Mouse (Mus musculus) liver, embryonic 11.5 days (tissue): ENCODE measurements at regions not wholly inside any gene's neighbourhood (a gene's known extent, or its start where the extent isn't known, plus 50 kb on each side); places are given as distances from the start of the nearest gene placed in this dataset.

Source experiments
- ATAC-seq: fragments of 200-750 bp; cut with Nextera tagmentation; replicated peaks from 2 replicates; pipeline ENCODE4 v1.8.0; 2017; ENCODE audit warnings: moderate number of reproducible peaks, mild to moderate bottlenecking, moderate TSS enrichment, moderate library complexity; ENCODE audit not compliant: low FRiP score
- DNase-seq: peaks from one replicate; pipeline ENCODE4 v3.0.0-alpha.2; 2017; ENCODE audit warnings: low spot score
- H3K27ac ChIP-seq: fragments of 300-500 bp; sonication (generic); 2 replicates; pipeline ENCODE4 v1.5.1; 2014; ENCODE audit warnings: mild to moderate bottlenecking, low read depth, low read length, control low read depth
- H3K27me3 ChIP-seq: fragments of 300-500 bp; sonication (generic); replicated peaks from 2 replicates; pipeline ENCODE4 v1.6.1; 2014; ENCODE audit warnings: low read length, mixed read lengths; ENCODE audit not compliant: control insufficient read depth, insufficient read depth
- H3K36me3 ChIP-seq: fragments of 300-500 bp; sonication (generic); 2 replicates; pipeline ENCODE4 v1.6.1; 2014; ENCODE audit warnings: mild to moderate bottlenecking, low read length, moderate library complexity, mixed read lengths; ENCODE audit not compliant: control insufficient read depth, insufficient read depth
- H3K4me1 ChIP-seq: fragments of 300-500 bp; sonication (generic); replicated peaks from 2 replicates; pipeline ENCODE4 v1.6.1; 2014; ENCODE audit warnings: low read length, mixed read lengths; ENCODE audit not compliant: control insufficient read depth, insufficient read depth
- H3K4me2 ChIP-seq: fragments of 300-500 bp; sonication (generic); 2 replicates; pipeline ENCODE4 v1.6.1; 2014; ENCODE audit warnings: mild to moderate bottlenecking, control low read depth, moderate library complexity
- H3K4me3 ChIP-seq: fragments of 300-500 bp; sonication (generic); 2 replicates; pipeline ENCODE4 v1.5.1; 2014; ENCODE audit warnings: low read depth, low read length, control low read depth
- H3K9ac ChIP-seq: fragments of 300-500 bp; sonication (generic); 2 replicates; pipeline ENCODE4 v1.6.1; 2014; ENCODE audit warnings: low read depth, low read length, control low read depth
- H3K9me3 ChIP-seq: fragments of 300-500 bp; sonication (generic); 2 replicates; pipeline ENCODE4 v1.6.1; 2016; ENCODE audit warnings: low read length, inconsistent platforms, mixed read lengths; ENCODE audit not compliant: control insufficient read depth
- WGBS: fragments of 180-500 bp; shearing (Covaris S2); extraction: QIAGEN DNeasy Blood & Tissue Kit; methylation state at CpG from one replicate; pipeline ENCODE4 v1.1.7; 2014; 5-methylcytosine and 5-hydroxymethylcytosine counted together

GRCm38 (mm10) chr10:38072394-38072793 is 749.2 kb downstream of the Rfpl4b start:
- ATAC-seq (no peak), DNase-seq (no peak)
- no peak overlapping the region for H3K4me3 ChIP-seq
- no peak overlapping the region for H3K9ac ChIP-seq
- H3K9me3 ChIP-seq = no peaks in the 10 kb centered on the region
- H3K4me2 ChIP-seq = no peak overlapping the region
- H3K27ac ChIP-seq = no peak overlapping the region
- WGBS = 83% methylated on average over 1 of the region's 1 CpGs
- no peaks in the 10 kb centered on the region for H3K4me1 ChIP-seq
- no peaks in the 10 kb centered on the region for H3K36me3 ChIP-seq
- no peaks in the 10 kb centered on the region for H3K27me3 ChIP-seq

GRCm38 (mm10) chr10:38059050-38059449 is 762.5 kb downstream of the Rfpl4b start:
- Histone ChIP-seq H3K4me3 (no peak overlapping the region), H3K27ac (no peak overlapping the region), H3K36me3 (no peaks in the 10 kb centered on the region), H3K27me3 (no peaks in the 10 kb centered on the region), H3K4me1 (no peaks in the 10 kb centered on the region), H3K4me2 (no peak overlapping the region), H3K9me3 (peaks cover 4% of the 10 kb centered on the region; the same call in 1 of the 2 replicates), H3K9ac (no peak overlapping the region)
- DNase-seq (no peak), ATAC-seq (no peak)
- 75% methylated on average over 8 of the region's 8 CpGs for WGBS

GRCm38 (mm10) chr10:38010452-38010851 is 811.1 kb downstream of the Rfpl4b start:
- no peaks in the 10 kb centered on the region for H3K27me3 ChIP-seq
- DNase-seq (no peak), ATAC-seq (no peak)
- no peak overlapping the region for H3K9ac ChIP-seq
- no peak overlapping the region for H3K4me3 ChIP-seq
- no peak overlapping the region for H3K27ac ChIP-seq
- 82% methylated on average over 2 of the region's 2 CpGs for WGBS
- H3K4me2 ChIP-seq = no peak overlapping the region
- H3K9me3 ChIP-seq = no peaks in the 10 kb centered on the region
- H3K4me1 ChIP-seq = no peaks in the 10 kb centered on the region
- no peaks in the 10 kb centered on the region for H3K36me3 ChIP-seq

GRCm38 (mm10) chr10:37995691-37996445 is 825.7 kb downstream of the Rfpl4b start:
- DNase-seq (no peak), ATAC-seq (no peak)
- no peaks in the 10 kb centered on the region for H3K36me3 ChIP-seq
- H3K4me2 ChIP-seq = no peak overlapping the region
- no peaks in the 10 kb centered on the region for H3K4me1 ChIP-seq
- H3K4me3 ChIP-seq = no peak overlapping the region
- H3K9me3 ChIP-seq = no peaks in the 10 kb centered on the region
- no peak overlapping the region for H3K9ac ChIP-seq
- no peak overlapping the region for H3K27ac ChIP-seq
- H3K27me3 ChIP-seq = no peaks in the 10 kb centered on the region

GRCm38 (mm10) chr10:37988297-37989263 is 833.0 kb downstream of the Rfpl4b start:
- ATAC-seq (no peak), DNase-seq (no peak)
- Histone ChIP-seq H3K27me3 (no peaks in the 10 kb centered on the region), H3K27ac (no peak overlapping the region), H3K9me3 (no peaks in the 10 kb centered on the region), H3K4me2 (no peak overlapping the region), H3K9ac (no peak overlapping the region), H3K4me1 (no peaks in the 10 kb centered on the region), H3K4me3 (no peak overlapping the region), H3K36me3 (no peaks in the 10 kb centered on the region)
- WGBS = 71% methylated on average over 11 of the region's 11 CpGs

- no peak for DNase-seq
- Histone ChIP-seq H3K27ac (no peak overlapping the region), H3K27me3 (no peaks in the 10 kb centered on the region), H3K4me2 (no peak overlapping the region), H3K9ac (no peak overlapping the region), H3K9me3 (no peaks in the 10 kb centered on the region), H3K4me3 (no peak overlapping the region), H3K4me1 (no peaks in the 10 kb centered on the region), H3K36me3 (no peaks in the 10 kb centered on the region)
- 37% methylated on average over 3 of the region's 3 CpGs for WGBS
- no peak for ATAC-seq
Measured at GRCm38 (mm10) chr10:37978899-37979539, 840.3 kb upstream of the Marcks start.

- Histone ChIP-seq H3K4me3 (no peak overlapping the region), H3K9me3 (no peaks in the 10 kb centered on the region), H3K9ac (no peak overlapping the region), H3K4me2 (no peak overlapping the region), H3K27ac (no peak overlapping the region), H3K27me3 (no peaks in the 10 kb centered on the region), H3K36me3 (no peaks in the 10 kb centered on the region), H3K4me1 (no peaks in the 10 kb centered on the region)
- ATAC-seq (no peak), DNase-seq (no peak)
Measured at GRCm38 (mm10) chr10:37960051-37960450, 821.3 kb upstream of the Marcks start.

GRCm38 (mm10) chr10:37914780-37915179 is 776.1 kb upstream of the Marcks start:
- H3K27me3 ChIP-seq = no peaks in the 10 kb centered on the region
- no peaks in the 10 kb centered on the region for H3K4me1 ChIP-seq
- ATAC-seq (no peak), DNase-seq (no peak)
- H3K9me3 ChIP-seq = no peaks in the 10 kb centered on the region
- H3K27ac ChIP-seq = no peak overlapping the region
- 53% methylated on average over 2 of the region's 2 CpGs for WGBS
- H3K9ac ChIP-seq = no peak overlapping the region
- no peak overlapping the region for H3K4me2 ChIP-seq
- H3K4me3 ChIP-seq = no peak overlapping the region
- no peaks in the 10 kb centered on the region for H3K36me3 ChIP-seq
